Mouse (Mus musculus): Measurements from ENCODE around the gene Dusp1.

The Dusp1 gene

GRCm38 (mm10) chr17:26561651-26562181 lies at the start of gene Dusp1:
Gene Dusp1 (minus strand): TSS chr17:26562128.
- DNase-seq, result no peak

- no peak for DNase-seq
Observed at GRCm38 (mm10) chr17:26611328-26611727, 49.4 kb upstream of the Dusp1 start.

DNA sequence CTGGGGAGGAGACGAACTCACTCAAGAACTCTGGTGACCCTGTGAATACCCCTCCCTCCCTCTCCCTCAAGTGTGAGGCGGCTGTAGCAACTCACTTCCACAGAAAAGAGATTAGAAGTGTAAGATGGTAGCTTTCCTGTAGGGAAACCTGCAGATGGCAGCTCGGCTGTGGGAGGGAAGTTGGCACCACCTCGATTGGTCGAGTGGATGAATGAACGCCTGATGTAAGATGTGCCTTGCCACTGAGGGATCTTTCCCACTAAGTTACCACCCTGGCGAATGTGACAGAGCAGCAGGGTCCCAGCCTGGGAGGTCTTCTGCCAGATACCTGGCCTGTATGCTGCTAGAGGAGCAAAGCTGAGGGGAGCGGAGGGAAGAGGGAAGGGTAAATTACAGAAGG lies 47.9 kb upstream of the Dusp1 start:
- DNase-seq, result no peak

GRCm38 (mm10) chr17:26608877-26609276 lies 46.9 kb upstream of the Dusp1 start:
- no peak for DNase-seq

GRCm38 (mm10) chr17:26608348-26608747 lies 46.4 kb upstream of the Dusp1 start:
- no peak for DNase-seq

DNA sequence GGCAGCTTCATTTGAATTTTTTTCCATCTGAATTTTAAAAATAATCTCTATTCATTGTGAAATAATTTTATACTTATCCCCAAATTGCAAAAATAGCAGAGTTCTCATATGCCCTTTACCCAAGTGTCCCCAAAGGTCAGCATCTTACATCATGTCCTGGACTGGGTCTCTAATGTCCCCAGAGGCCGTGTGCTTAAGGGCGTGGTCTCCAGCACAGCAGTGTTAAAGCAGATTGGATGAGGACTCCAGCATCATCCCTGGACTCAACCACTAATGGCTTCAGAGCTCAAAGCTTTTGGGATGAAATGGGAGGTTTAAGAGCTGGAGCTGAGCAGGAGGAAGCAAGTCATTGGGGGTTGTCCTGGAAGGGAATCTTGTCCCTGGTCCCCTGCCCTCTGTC lies 44.6 kb upstream of the Dusp1 start:
- no peak for DNase-seq

- no peak for DNase-seq
Observed at GRCm38 (mm10) chr17:26605636-26606035, 43.7 kb upstream of the Dusp1 start.

- no peak for DNase-seq
Observed at GRCm38 (mm10) chr17:26603311-26603710, 41.4 kb upstream of the Dusp1 start.

- peak; percentile 65 for DNase-seq
Observed at GRCm38 (mm10) chr17:26602371-26602885, 40.5 kb upstream of the Dusp1 start.

DNA sequence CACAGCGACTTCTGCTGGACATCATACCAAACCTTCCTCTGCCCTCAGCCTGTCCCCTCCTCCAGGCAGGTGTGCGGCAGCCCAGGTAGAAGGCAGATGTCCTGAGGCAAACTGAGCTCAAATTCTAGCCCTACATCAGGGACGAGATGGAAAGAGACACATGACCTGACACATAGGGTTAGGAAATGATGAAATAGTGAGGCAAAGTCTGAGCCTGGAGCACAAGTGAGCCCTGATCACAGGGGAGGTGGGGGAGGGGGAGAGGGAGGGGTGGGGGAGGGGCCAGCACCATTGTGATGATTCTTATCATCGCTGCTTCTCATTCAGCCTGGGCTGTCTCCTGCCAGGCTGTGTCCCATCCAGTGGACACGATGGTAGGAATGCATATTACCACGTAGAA lies 40.0 kb upstream of the Dusp1 start:
- DNase-seq, result no peak

DNA sequence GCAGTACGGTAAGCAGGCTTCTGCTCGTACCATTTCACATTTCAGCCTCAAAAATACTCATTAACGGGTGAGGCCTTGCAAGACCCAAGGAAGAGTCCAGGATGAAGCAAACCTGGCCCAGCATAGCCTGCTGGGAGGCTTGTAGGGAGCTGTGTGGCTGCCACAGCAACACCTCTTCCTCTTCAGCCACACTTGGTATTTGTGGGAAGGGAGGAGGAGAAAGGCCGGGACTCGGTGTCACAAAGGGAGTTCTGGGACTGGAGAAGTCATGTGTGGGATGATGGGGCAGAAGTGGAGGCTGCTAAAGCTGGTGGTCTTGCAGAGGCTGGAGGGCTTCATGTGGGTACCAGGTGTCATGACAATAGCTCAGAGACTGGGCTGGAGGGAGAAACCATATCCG lies 39.6 kb upstream of the Dusp1 start:
- no peak for DNase-seq

DNA sequence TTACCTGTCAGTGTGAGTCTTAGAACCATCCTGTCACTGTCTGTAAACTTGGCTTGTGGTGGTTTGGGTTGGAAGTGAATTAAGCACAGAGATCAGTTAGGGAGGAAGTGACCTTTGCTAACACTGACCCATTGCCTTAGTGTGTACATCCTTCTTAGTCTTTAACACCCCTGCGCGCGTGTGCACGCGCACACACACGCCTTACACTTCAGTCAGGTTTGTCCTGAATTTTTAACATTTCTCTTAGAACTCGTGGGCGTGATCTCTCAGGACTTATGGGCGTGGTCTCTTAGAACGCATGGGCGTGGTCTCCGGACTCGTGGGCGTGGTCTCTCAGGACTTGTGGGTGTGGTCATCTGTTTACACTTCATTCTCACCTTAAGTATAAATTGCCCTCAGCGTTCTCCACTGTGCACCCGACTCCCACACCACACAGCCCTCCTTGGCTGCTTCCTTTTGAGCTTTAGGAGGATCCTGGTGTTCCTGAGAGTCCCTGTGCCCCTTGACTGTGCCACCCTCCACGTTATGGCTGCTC lies 39.1 kb upstream of the Dusp1 start:
- no peak for DNase-seq

DNA sequence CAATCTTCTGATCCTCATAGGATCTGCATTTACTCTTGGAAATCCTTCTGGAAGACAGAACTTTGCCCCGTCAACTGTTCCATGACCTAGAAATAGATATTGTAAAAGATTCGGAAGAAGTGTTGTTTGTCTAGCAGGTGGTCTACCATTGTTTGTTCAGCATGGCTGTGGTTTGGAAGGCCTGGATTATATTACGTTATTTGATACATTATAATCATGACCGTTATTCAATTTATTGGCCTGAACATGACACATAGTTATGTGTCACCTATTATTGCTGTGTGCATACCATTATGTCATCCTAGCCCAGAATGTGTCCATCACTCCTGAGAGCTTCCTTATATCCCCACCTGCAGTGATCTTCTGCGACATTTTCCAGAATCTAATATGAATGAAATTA lies 36.9 kb upstream of the Dusp1 start:
- DNase-seq, result no peak

- no peak for DNase-seq
Observed at GRCm38 (mm10) chr17:26596856-26597481, 35.0 kb upstream of the Dusp1 start.

DNA sequence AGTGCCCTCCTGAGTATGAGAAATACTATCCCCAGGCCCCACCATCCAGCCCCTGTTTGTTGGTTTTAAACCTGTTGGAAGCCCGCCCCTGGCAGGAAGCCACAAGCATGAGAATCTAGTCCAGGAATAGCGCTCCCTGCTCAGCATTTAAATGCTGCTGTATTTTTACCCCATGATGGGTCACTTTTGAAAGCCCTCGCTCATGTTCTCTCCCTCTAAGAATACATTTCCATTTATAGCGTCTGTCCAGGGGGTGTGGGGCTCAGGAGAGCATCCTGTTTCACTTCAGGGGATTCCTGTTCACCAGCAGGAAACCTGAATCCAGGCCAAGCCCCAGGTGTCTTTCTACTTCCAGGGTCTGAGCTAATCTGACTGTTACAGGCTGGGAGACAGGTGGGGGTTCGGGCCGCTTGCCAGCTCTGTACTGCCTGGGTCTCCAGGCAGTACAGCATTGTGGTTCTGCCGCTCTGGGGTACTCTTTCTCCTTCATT lies 34.3 kb upstream of the Dusp1 start:
- DNase-seq, result peak; percentile 89

GRCm38 (mm10) chr17:26595448-26596167 lies 33.7 kb upstream of the Dusp1 start:
- no peak for DNase-seq

GRCm38 (mm10) chr17:26594958-26595357 lies 33.0 kb upstream of the Dusp1 start:
- DNase-seq, result no peak

- no peak for DNase-seq
Observed at GRCm38 (mm10) chr17:26594171-26594570, 32.2 kb upstream of the Dusp1 start.

- no peak for DNase-seq
Observed at GRCm38 (mm10) chr17:26593199-26593598, 31.3 kb upstream of the Dusp1 start.

- no peak for DNase-seq
Observed at GRCm38 (mm10) chr17:26592510-26592909, 30.6 kb upstream of the Dusp1 start.

DNA sequence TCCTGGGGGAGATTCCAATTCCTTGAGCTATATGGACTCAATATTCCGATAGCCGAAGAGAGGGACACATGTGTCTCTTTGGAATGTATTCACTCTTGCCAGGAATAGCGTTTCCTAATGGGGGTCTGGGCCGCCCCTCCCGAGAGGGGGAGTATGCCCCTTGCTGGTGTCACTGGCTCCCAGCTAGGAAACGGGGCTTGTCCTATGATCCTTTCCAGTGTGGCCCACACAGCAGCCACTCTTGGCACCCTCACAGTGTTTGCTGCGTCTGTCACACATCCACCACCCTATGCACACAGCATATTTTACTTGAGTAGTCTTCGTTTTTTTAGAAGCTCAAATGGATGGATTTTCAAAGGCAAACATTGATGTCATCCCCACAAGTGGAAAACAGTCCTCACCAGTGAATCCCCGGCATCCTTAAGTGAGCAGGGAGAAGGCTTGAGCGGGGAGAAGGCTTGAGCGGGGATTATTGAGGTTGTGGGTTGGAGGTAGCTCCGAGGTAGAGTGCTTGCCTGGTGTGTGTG lies 26.1 kb upstream of the Dusp1 start:
- no peak for DNase-seq

DNA sequence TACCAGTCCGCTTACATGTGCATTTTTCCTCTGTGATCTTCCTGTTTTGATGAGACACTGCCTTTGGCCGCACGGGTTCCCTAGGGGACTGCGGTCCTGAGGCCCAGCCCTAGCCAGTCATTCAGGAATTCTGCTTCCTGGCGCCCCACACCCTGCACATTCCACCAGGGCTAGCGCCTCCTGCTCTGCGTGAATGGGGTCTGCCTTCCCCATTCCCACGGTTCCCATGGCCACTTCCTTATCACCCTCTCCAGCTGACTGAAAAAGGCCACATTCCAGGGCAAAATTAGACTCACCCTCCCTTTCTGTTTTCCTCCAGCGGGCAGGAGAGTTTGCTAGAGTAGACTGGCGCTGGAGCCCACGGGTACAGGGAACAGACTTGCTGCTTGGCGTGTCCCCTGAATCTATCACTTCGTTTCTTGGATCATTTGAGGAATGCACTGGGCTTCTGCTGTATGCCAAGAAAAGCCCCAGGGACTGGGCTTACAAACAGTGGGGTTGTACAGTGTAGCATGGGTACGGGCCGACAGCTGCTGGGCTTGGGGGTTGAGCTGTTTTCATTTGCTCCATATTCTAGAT lies 22.7 kb upstream of the Dusp1 start:
- no peak for DNase-seq

DNA sequence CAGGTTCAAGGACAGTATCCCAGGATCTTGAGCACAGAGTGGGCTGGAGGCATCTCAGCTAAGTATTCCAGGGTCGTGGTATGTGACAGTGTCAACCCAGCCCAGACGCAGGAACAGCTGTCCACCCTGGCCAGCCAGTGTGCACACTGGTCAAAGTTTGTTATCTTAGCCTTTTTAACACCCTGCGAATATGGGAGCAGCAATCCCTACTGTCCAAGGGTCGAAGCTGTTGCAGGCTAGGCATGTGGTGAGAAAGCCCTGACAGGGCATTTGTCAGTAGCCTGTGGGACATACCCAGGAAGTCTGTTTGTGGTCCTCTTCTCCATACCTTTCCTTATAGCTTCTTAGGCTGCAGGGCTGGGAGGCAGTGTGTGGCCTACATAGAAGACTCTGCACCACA lies 22.1 kb upstream of the Dusp1 start:
- no peak for DNase-seq
